ENCODE assay signal across 8 mouse cellular contexts in the genomic region with DNA sequence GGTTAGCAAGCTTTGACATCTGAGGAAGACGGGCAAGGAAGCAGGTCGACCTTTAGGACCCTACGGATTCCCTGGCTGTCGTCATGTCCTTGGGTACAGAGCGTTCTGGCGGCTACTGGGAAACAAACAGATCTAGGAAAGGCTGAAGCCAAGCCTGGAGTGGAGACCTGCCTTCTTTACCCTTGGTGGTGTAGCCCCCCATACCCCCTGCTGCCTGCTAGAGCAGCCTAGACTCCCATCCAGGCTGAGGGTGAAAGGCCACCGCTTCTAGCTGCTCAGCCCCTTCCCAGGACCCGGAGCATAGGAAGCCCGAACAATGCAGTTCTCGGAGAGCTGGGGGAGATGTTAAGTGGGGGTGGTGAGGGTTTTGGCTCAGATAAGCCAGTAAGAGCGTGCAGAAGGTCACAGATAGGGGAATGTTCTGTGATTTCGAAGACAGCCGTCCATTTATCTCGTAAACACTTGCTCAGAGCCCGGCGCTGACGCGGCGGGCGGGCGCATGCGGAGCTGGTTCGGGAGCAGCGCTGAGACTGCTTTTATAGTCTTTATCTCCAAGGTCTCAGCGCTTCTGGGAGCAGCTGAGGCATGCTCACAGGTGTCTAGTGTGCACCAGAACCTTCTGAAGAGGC. TPM values are rescaled to one million over a fixed set of nuclear protein-coding genes. Genes with fewer than 3 reads are reported as not detected.
A peak's percentile ranks its signal among the peaks of the same experiment; 100 is the strongest.
DNase-seq lines count a peak whose midpoint lies in the region; ATAC-seq and TF ChIP-seq lines count a peak whose summit lies in the region.

No protein-coding gene starts in this region.

- peak overlapping the region; percentile 91 for H3K9ac ChIP-seq in forebrain, embryonic 11.5 days (ENCODE audit: low read length)
- H3K9ac ChIP-seq in heart, postnatal 0 days (replicated peaks; ENCODE audit: low read depth, low read length), result peak overlapping the region; percentile 71
- peak overlapping the region; percentile 58 for H3K9ac ChIP-seq in lung, embryonic 14.5 days
- peak overlapping the region; percentile 89 for H3K9ac ChIP-seq in neural tube, embryonic 15.5 days (replicated peaks)

- DNase-seq in ES-CJ7 (ENCODE audit: low read depth, low spot score), result peak; percentile 51
- peak; percentile 75 for DNase-seq in c-Kit-positive CD71-positive TER-119-negative erythroid progenitor cells, embryonic 14.5 days (ENCODE audit: low read depth)
- DNase-seq in forebrain, embryonic 11.5 days (ENCODE audit: low spot score), result peak; percentile 81
- peak; percentile 98 for DNase-seq in heart, postnatal 0 days (ENCODE audit: low spot score)
- peak; percentile 73 to 92 for DNase-seq in kidney, postnatal 25 days
- peak; percentile 77 for DNase-seq in lung, embryonic 14.5 days
- peak; percentile 56 for DNase-seq in urinary bladder, postnatal 25 days (ENCODE audit: low spot score)

- H3K27me3 ChIP-seq in forebrain, embryonic 11.5 days (ENCODE audit: control insufficient read depth, insufficient read depth, low read length), result no peaks in the 10 kb centered on the region
- H3K27me3 ChIP-seq in heart, postnatal 0 days (ENCODE audit: control insufficient read depth, insufficient read depth, low read length), result no peaks in the 10 kb centered on the region
- no peaks in the 10 kb centered on the region for H3K27me3 ChIP-seq in lung, embryonic 14.5 days (ENCODE audit: insufficient read depth, low read length)
- H3K27me3 ChIP-seq in neural tube, embryonic 15.5 days (replicated peaks), result no peaks in the 10 kb centered on the region

- ATAC-seq in forebrain, embryonic 11.5 days (replicated peaks; ENCODE audit: low FRiP score), result 0 out of 2 replicates have a peak, but pooled peaks have one; percentile 11
- peak; percentile 71 for ATAC-seq in heart, postnatal 0 days (ENCODE audit: insufficient read depth, low read depth)
- ATAC-seq in lung, embryonic 14.5 days (ENCODE audit: insufficient read depth), result peak; percentile 31; the same call in 1 of the 2 replicates
- ATAC-seq in neural tube, embryonic 15.5 days (ENCODE audit: low FRiP score), result peak; percentile 74

- WGBS in forebrain, embryonic 11.5 days, result under 1% methylated on average over 25 of the region's 25 CpGs
- under 1% methylated on average over 25 of the region's 25 CpGs for WGBS in heart, postnatal 0 days
- WGBS in lung, embryonic 14.5 days, result 2% methylated on average over 25 of the region's 25 CpGs
- WGBS in neural tube, embryonic 15.5 days, result under 1% methylated on average over 25 of the region's 25 CpGs

- peak overlapping the region; percentile 46 for H3K4me3 ChIP-seq in forebrain, embryonic 11.5 days (ENCODE audit: low read depth, low read length)
- peak overlapping the region; percentile 39 for H3K4me3 ChIP-seq in heart, postnatal 0 days (ENCODE audit: low read depth, low read length)
- peak overlapping the region; percentile 40 for H3K4me3 ChIP-seq in lung, embryonic 14.5 days (ENCODE audit: low read depth, low read length)
- H3K4me3 ChIP-seq in neural tube, embryonic 15.5 days (replicated peaks), result peak overlapping the region; percentile 54

- peak overlapping the region; percentile 85 for H3K4me2 ChIP-seq in forebrain, embryonic 11.5 days (ENCODE audit: low read depth, low read length, severe bottlenecking)
- peak overlapping the region; percentile 63 for H3K4me2 ChIP-seq in heart, postnatal 0 days (ENCODE audit: low read depth, low read length)
- peak overlapping the region; percentile 72 for H3K4me2 ChIP-seq in lung, embryonic 14.5 days
- H3K4me2 ChIP-seq in neural tube, embryonic 15.5 days, result peak overlapping the region; percentile 74

- no peaks in the 10 kb centered on the region for H3K9me3 ChIP-seq in forebrain, embryonic 11.5 days (ENCODE audit: control insufficient read depth, low read length)
- no peaks in the 10 kb centered on the region for H3K9me3 ChIP-seq in heart, postnatal 0 days (replicated peaks; ENCODE audit: control insufficient read depth, low read length)
- no peaks in the 10 kb centered on the region for H3K9me3 ChIP-seq in lung, embryonic 14.5 days (ENCODE audit: low read depth, low read length)
- H3K9me3 ChIP-seq in neural tube, embryonic 15.5 days (replicated peaks), result no peaks in the 10 kb centered on the region

- no peaks in the 10 kb centered on the region for H3K36me3 ChIP-seq in forebrain, embryonic 11.5 days (ENCODE audit: control insufficient read depth, insufficient read depth, low read length)
- no peaks in the 10 kb centered on the region for H3K36me3 ChIP-seq in heart, postnatal 0 days (replicated peaks; ENCODE audit: control insufficient read depth, insufficient read depth, low read length)
- no peaks in the 10 kb centered on the region for H3K36me3 ChIP-seq in lung, embryonic 14.5 days (ENCODE audit: insufficient read depth)
- no peaks in the 10 kb centered on the region for H3K36me3 ChIP-seq in neural tube, embryonic 15.5 days

- peak; percentile 100 for TF ChIP-seq EP300 in heart, postnatal 0 days (IDR thresholded peaks at IDR 0.05; ENCODE audit: low read depth)

- peaks cover 18% of the 10 kb centered on the region for H3K4me1 ChIP-seq in forebrain, embryonic 11.5 days (replicated peaks; ENCODE audit: control insufficient read depth, insufficient read depth, low read length)
- H3K4me1 ChIP-seq in heart, postnatal 0 days (ENCODE audit: control insufficient read depth, insufficient read depth), result peaks cover 77% of the 10 kb centered on the region
- H3K4me1 ChIP-seq in lung, embryonic 14.5 days (ENCODE audit: insufficient read depth), result peaks cover 27% of the 10 kb centered on the region
- peaks cover 39% of the 10 kb centered on the region for H3K4me1 ChIP-seq in neural tube, embryonic 15.5 days

- H3K27ac ChIP-seq in forebrain, embryonic 11.5 days (ENCODE audit: low read depth, low read length), result peak overlapping the region; percentile 79
- peak overlapping the region; percentile 99 for H3K27ac ChIP-seq in heart, postnatal 0 days (ENCODE audit: low read depth)
- H3K27ac ChIP-seq in lung, embryonic 14.5 days (ENCODE audit: low read depth), result peak overlapping the region; percentile 58
- H3K27ac ChIP-seq in neural tube, embryonic 15.5 days (replicated peaks), result peak overlapping the region; percentile 96

- TF ChIP-seq CTCF in heart, postnatal 0 days (IDR thresholded peaks at IDR 0.05; ENCODE audit: low read depth), result no peak
- TF ChIP-seq CTCF in lung, embryonic 14.5 days (IDR thresholded peaks at IDR 0.05; ENCODE audit: low read depth), result no peak

RNA-seq across cellular contexts. Expression of gene Ddit4, which starts 18.3 kb away (rescaled TPM):
- polyA plus RNA-seq in forebrain, embryonic 11.5 days (2014; fragmentation: Nextera tagmentation; extraction: Ambion mirVana), result 7.4 and 9.5 TPM in 2 replicates
- total RNA-seq in heart, postnatal 0 days (2014; rRNA removed; ENCODE audit: low replicate concordance), result 30.3 and 35.6 TPM in 2 replicates
- polyA plus RNA-seq in heart, postnatal 0 days (2015; fragmentation: Nextera tagmentation; extraction: Ambion mirVana), result 17.0 and 17.4 TPM in 2 replicates
- polyA plus RNA-seq in lung, embryonic 14.5 days (2014; fragmentation: Nextera tagmentation; extraction: Ambion mirVana), result 3.0 and 3.5 TPM in 2 replicates
- 80.8 and 91.6 TPM in 2 replicates for polyA plus RNA-seq in neural tube, embryonic 15.5 days (2015; fragmentation: Nextera tagmentation; extraction: Ambion mirVana)

RNA-seq across cellular contexts. Expression of gene Ascc1, which starts 32.7 kb away (rescaled TPM):
- 35.8 and 38.4 TPM in 2 replicates for polyA plus RNA-seq in forebrain, embryonic 11.5 days (2014; fragmentation: Nextera tagmentation; extraction: Ambion mirVana)
- total RNA-seq in heart, postnatal 0 days (2014; rRNA removed; ENCODE audit: low replicate concordance), result 14.0 and 15.7 TPM in 2 replicates
- 34.6 and 35.8 TPM in 2 replicates for polyA plus RNA-seq in heart, postnatal 0 days (2015; fragmentation: Nextera tagmentation; extraction: Ambion mirVana)
- 34.7 and 35.3 TPM in 2 replicates for polyA plus RNA-seq in lung, embryonic 14.5 days (2014; fragmentation: Nextera tagmentation; extraction: Ambion mirVana)
- polyA plus RNA-seq in neural tube, embryonic 15.5 days (2015; fragmentation: Nextera tagmentation; extraction: Ambion mirVana), result 45.4 and 47.3 TPM in 2 replicates

RNA-seq across cellular contexts. Expression of gene Anapc16, which starts 33.0 kb away (rescaled TPM):
- 94.6 and 99.4 TPM in 2 replicates for polyA plus RNA-seq in forebrain, embryonic 11.5 days (2014; fragmentation: Nextera tagmentation; extraction: Ambion mirVana)
- total RNA-seq in heart, postnatal 0 days (2014; rRNA removed; ENCODE audit: low replicate concordance), result 29.7 and 85.4 TPM in 2 replicates
- polyA plus RNA-seq in heart, postnatal 0 days (2015; fragmentation: Nextera tagmentation; extraction: Ambion mirVana), result 104 and 108 TPM in 2 replicates
- polyA plus RNA-seq in lung, embryonic 14.5 days (2014; fragmentation: Nextera tagmentation; extraction: Ambion mirVana), result 108 and 109 TPM in 2 replicates
- polyA plus RNA-seq in neural tube, embryonic 15.5 days (2015; fragmentation: Nextera tagmentation; extraction: Ambion mirVana), result 106 TPM in 2 replicates

Comparison
In these comparisons a context has a peak if more than half of its experiments do, and no peak if none do; other contexts are left out.
1. Peak in every context shown above with its lines: DNase-seq, ATAC-seq, H3K4me3 ChIP-seq and H3K27ac ChIP-seq.
2. ATAC-seq: peak in every context shown above with its lines; median percentile 74 in neural tube, embryonic 15.5 days; 71 in heart, postnatal 0 days; 31 in lung, embryonic 14.5 days; 11 in forebrain, embryonic 11.5 days.